Mouse (Mus musculus) G1E (cell line): ENCODE results near the gene Srsf9. TPM values are rescaled to one million over a fixed set of nuclear protein-coding genes. Genes with fewer than 3 reads are reported as not detected.
A peak's percentile ranks its signal among the peaks of the same experiment; 100 is the strongest.

Experiments used
- ATAC-seq: 2 replicates; pipeline ENCODE4 v1.8.0; 2016; ENCODE audit warnings: mild to moderate bottlenecking; ENCODE audit not compliant: insufficient number of reproducible peaks, poor library complexity, low FRiP score, severe bottlenecking; ENCODE audit errors: extremely low read depth
- DNase-seq: peaks from one replicate; pipeline ENCODE4 v3.0.0; 2012; ENCODE audit warnings: low spot score
- H3K27me3 ChIP-seq: 2 replicates; pipeline ENCODE4 v1.6.1; 2012; ENCODE audit warnings: mild to moderate bottlenecking, low read length, inconsistent platforms; ENCODE audit not compliant: insufficient read depth
- H3K36me3 ChIP-seq: replicated peaks from 2 replicates; pipeline ENCODE3; 2012; ENCODE audit warnings: mild to moderate bottlenecking, inconsistent platforms
- H3K4me1 ChIP-seq: 2 replicates; pipeline ENCODE4 v1.6.1; 2012; ENCODE audit warnings: low read depth, low read length, inconsistent platforms, mixed read lengths; ENCODE audit not compliant: insufficient read depth
- H3K4me3 ChIP-seq: 2 replicates; pipeline ENCODE4 v1.5.1; 2012; ENCODE audit warnings: low read depth, mild to moderate bottlenecking, inconsistent platforms, low read length, moderate library complexity, mixed read lengths
- H3K9me3 ChIP-seq: replicated peaks from 2 replicates; pipeline ENCODE4 v1.6.1; 2012; ENCODE audit warnings: inconsistent platforms
- CTCF ChIP-seq: IDR thresholded peaks from 2 replicates; pipeline ENCODE4 v1.5.1; 2012; ENCODE audit warnings: low read depth, low read length, inconsistent platforms, mixed read lengths
- GATA1 ChIP-seq: IDR thresholded peaks from 2 replicates; pipeline ENCODE4 v1.6.1; 2012; ENCODE audit warnings: borderline replicate concordance, low read length, inconsistent platforms, mixed read lengths
- GATA2 ChIP-seq: IDR thresholded peaks from 2 replicates; pipeline ENCODE4 v1.6.1; 2012; ENCODE audit warnings: low read depth, low read length, inconsistent platforms, borderline replicate concordance
- POLR2AphosphoS5 ChIP-seq: IDR thresholded peaks from 2 replicates; pipeline ENCODE4 v1.6.1; 2012; ENCODE audit warnings: low read depth, low read length, inconsistent platforms; ENCODE audit not compliant: insufficient replicate concordance
- TAL1 ChIP-seq: conservative IDR thresholded peaks from 2 replicates; pipeline ENCODE4 v1.6.1; 2012; ENCODE audit warnings: low read depth, low read length, inconsistent platforms, mixed read lengths
- polyA plus RNA-seq: library from polyadenylated mRNA; stranded (reverse); fragments of >175 nt; gene quantifications from 2 replicates; pipeline ENCODE4 v1.2.3, GENCODE M21; 2012
- total RNA-seq, 2 experiments: library from RNA; stranded (forward) in 1 of 2; stranded (reverse) in 1 of 2; fragments of 200-1000 nt in 1 of 2; fragments of >200 nt in 1 of 2; fragmentation: Nextera tagmentation in 1 of 2; gene quantifications; 2 replicates each; pipeline ENCODE4 v1.2.3; 2014 to 2017

The Srsf9 gene
- total and polyA plus RNA-seq, 3 experiments, result 47.6 to 114 (median 111) TPM

DNA sequence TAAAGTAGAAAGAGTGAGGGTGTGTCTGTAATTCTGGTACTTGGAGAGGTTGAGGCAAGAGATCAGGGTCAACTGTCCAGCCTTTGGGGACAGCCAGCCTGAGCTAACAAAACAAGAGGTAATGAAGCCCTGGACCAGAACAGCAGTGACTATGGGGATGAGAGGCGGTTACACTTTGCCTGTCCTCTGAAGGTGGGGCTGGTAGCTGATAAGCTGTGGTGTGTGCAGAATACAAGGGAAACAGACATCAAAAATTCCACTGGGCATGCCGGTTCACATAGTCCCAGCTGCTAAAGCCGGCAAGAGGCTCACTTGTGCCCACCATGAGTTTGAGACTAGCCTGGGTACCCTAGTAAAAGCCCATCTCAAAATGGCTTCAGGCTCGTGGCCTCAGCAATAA lies 14.6 kb upstream of the Srsf9 start:
- Histone ChIP-seq H3K4me3 (no peak overlapping the region), H3K4me1 (peaks cover 25% of the 10 kb centered on the region), H3K36me3 (peaks cover 10% of the 10 kb centered on the region), H3K9me3 (no peaks in the 10 kb centered on the region), H3K27me3 (peaks cover 5% of the 10 kb centered on the region; the same call in 1 of the 2 replicates)
- no peak for DNase-seq
- TF ChIP-seq TAL1, result no peak
- no peak for TF ChIP-seq GATA1
- TF ChIP-seq GATA2, result no peak
- TF ChIP-seq CTCF, result no peak
- no peak for TF ChIP-seq POLR2AphosphoS5
- ATAC-seq, result no peak

DNA sequence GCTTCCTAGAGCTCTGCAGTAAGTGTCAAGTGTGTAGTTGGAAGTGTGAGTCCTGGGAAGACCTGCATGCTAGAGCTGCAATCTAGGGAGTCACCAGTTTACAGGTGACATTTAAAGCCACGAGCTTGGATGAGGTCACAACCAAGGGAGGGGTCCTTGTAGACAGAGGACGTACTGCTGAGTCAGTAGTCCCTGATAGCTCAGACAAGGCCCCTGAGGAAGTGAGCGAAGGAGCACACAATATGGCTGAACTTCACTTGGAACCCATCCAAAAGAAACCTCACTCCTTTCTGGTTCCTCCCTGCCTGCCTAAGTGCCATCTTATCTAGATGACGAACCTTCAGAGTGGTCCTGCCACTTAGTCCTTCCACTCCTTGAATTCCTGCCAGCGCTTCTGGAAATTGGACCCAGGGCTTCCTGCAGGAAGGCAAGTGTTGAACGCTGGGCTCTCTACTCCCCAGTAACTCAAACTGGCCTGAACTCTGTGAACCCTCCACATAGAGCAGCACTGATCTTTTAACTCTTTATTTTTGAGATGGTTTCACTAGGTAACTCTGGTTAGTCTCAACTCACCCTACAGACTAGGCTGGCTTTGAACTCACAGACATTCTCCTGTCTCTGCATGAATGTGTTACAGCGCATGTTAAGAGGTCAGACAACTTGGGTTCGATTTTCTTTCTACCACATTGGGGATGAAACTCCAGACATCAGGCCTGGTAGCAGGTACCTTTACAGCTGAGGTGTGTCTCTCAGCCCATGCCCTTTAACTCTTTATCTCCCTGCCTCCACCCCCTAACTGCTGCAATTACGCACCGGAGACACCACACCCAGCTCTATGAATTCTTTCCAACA lies 13.9 kb upstream of the Srsf9 start:
- Histone ChIP-seq H3K36me3 (peaks cover 10% of the 10 kb centered on the region), H3K9me3 (no peaks in the 10 kb centered on the region), H3K27me3 (peaks cover 5% of the 10 kb centered on the region; the same call in 1 of the 2 replicates), H3K4me3 (no peak overlapping the region; the same call in 1 of the 2 replicates), H3K4me1 (peaks cover 32% of the 10 kb centered on the region)
- ATAC-seq, result no peak
- TF ChIP-seq POLR2AphosphoS5 (no peak), TAL1 (no peak), GATA2 (no peak), CTCF (no peak)
- peak; percentile 37 for DNase-seq

DNA sequence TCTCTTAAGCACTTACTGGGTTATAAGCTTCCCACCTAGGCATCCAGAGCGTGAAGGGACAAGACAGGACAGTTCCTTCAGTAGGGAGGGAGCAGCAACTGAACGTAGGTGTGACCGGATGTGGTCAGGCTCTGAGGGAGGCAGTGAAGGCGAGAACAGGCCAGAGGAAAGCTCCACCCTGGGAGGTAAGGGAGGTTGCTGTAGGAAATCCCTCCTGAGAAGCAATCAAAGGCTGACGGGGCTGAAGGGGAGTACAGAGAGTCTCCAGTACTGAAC lies 13.4 kb upstream of the Srsf9 start:
- Histone ChIP-seq H3K9me3 (no peaks in the 10 kb centered on the region), H3K36me3 (peaks cover 7% of the 10 kb centered on the region), H3K4me1 (peaks cover 37% of the 10 kb centered on the region), H3K27me3 (peaks cover 5% of the 10 kb centered on the region; the same call in 1 of the 2 replicates), H3K4me3 (no peak overlapping the region; the same call in 1 of the 2 replicates)
- no peak for DNase-seq
- peak; percentile 8; the same call in 1 of the 2 replicates for ATAC-seq
- TF ChIP-seq POLR2AphosphoS5 (no peak), TAL1 (no peak), GATA1 (no peak)

- peaks cover 54% of the 10 kb centered on the region for H3K4me1 ChIP-seq
- H3K27me3 ChIP-seq, result no peaks in the 10 kb centered on the region
- DNase-seq (no peak), ATAC-seq (0 out of 2 replicates have a peak, but pooled peaks have one; percentile 23)
- H3K36me3 ChIP-seq, result no peaks in the 10 kb centered on the region
- H3K4me3 ChIP-seq, result peak overlapping the region; percentile 30; the same call in 1 of the 2 replicates
- no peak for TF ChIP-seq TAL1
- no peak for TF ChIP-seq GATA2
- no peak for TF ChIP-seq POLR2AphosphoS5
- TF ChIP-seq GATA1, result no peak
- no peak for TF ChIP-seq CTCF
- no peaks in the 10 kb centered on the region for H3K9me3 ChIP-seq
These were observed 9.9 kb upstream of the Srsf9 start for GRCm38 (mm10) chr5:115316968-115317644.

DNA sequence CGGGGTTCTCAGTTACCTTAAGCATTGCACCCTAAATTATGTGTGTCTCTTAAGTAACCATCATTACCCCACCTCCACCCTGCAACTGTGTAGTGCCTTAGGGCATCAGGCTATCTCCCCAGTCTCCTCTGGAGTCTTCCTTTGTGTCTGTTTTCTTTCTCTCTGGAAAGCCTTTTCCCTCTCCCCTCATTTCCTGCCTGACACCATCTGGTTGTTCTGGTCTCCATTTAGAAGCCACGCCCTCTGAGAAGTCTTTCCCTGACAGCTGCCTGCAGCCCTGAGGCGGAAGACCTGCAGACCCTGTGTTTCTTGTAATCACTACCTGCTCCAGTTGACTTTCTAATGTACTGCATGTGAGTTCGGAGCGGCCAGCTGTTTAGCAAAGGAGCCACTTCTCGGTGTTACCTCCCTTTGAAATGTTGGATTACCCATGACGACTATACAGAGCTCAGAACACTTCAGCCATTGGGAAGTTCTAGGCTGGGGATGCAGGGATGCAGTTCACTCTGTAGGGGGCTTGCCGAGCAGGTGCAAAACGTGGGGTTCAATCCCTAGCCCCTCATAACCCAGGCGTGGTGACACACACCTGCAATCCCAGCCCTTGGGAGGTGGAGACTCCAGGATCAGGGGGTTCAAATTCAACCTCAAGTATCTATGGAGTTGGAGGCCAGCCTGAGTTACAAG lies 9.2 kb upstream of the Srsf9 start:
- Histone ChIP-seq H3K9me3 (no peaks in the 10 kb centered on the region), H3K36me3 (no peaks in the 10 kb centered on the region), H3K4me1 (peaks cover 48% of the 10 kb centered on the region), H3K27me3 (no peaks in the 10 kb centered on the region), H3K4me3 (peak overlapping the region; percentile 33; the same call in 1 of the 2 replicates)
- ATAC-seq, result no peak
- TF ChIP-seq CTCF (no peak), GATA1 (no peak), GATA2 (no peak), TAL1 (no peak), POLR2AphosphoS5 (no peak)
- DNase-seq, result no peak
